Mouse (Mus musculus) kidney, adult 9 months (tissue): ENCODE measurements around the gene Cpxm2.

Source experiments
- DNase-seq: peaks from one replicate; pipeline ENCODE4 v3.0.0; 2022

Gene Cpxm2

GRCm38 (mm10) chr7:132015193-132015592, 139.3 kb downstream of the Cpxm2 start:
- DNase-seq: no peak

GRCm38 (mm10) chr7:132013970-132014369, 140.6 kb downstream of the Cpxm2 start:
- no peak for DNase-seq

- no peak for DNase-seq
These were observed 141.4 kb downstream of the Cpxm2 start for GRCm38 (mm10) chr7:132012969-132013679.

GRCm38 (mm10) chr7:132009002-132009401, 145.5 kb downstream of the Cpxm2 start:
- DNase-seq: no peak

- no peak for DNase-seq
These were observed 148.4 kb downstream of the Cpxm2 start for GRCm38 (mm10) chr7:132005996-132006696.

- no peak for DNase-seq
These were observed 161.7 kb downstream of the Cpxm2 start for GRCm38 (mm10) chr7:131992873-131993272.

GRCm38 (mm10) chr7:131992226-131992625, 162.3 kb downstream of the Cpxm2 start:
- no peak for DNase-seq

GRCm38 (mm10) chr7:131989056-131989455, 165.5 kb downstream of the Cpxm2 start:
- DNase-seq: no peak
